Mouse (Mus musculus): ENCODE results near the gene Mcu. TPM values are rescaled to one million over a fixed set of nuclear protein-coding genes. Genes with fewer than 3 reads are reported as not detected.

The Mcu gene
- polyA plus RNA-seq, 1 experiment = 48.8 TPM

DNA sequence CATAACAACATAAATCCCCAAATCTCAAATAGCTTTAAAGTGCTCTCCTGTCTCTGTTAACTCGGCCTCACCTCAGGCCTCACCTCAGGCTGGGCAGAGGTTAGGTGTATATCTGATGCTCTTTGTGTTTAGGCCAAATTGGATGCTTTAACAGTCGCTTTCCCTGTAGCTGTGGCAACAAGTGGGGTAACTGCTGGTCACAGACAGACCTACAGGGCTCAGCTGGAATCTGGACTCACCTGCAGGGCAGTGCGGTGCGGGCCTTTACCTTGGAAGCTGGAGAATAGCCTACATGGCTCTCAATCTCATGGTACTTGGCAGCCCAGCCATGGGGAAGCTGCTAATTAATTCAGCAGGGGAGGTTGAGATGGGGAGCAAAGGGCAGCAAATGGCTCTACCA is 149.9 kb downstream of the Mcu start:
- H3K4me1 ChIP-seq (ENCODE audit: control insufficient read depth, insufficient read depth, low read length) = no peaks in the 10 kb centered on the region
- H3K27ac ChIP-seq (ENCODE audit: insufficient read depth, low read length) = no peak overlapping the region

DNA sequence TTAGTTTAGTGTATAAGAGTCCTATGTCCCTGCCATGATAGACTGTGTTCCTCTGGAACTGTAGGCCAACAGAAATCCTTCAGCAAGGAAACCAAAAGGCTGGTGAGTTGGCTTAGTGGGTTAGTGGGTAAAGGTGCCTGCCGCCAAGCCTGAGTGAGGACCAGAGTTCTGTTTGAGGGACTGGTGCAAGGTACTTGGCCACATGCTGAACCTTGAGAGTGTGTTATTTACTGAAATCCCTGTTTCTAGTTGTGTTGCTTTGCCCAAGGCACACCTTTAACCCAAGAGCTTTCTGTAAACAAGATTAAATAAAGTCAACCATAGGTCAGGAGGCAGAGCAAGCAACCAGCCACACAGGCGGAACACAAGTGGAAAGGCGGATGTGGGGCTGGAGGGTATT is 150.9 kb downstream of the Mcu start:
- no peak overlapping the region for H3K27ac ChIP-seq (ENCODE audit: insufficient read depth, low read length)
- no peak overlapping the region for H3K4me3 ChIP-seq (ENCODE audit: insufficient read depth, low read length)
- no peak for TF ChIP-seq POLR2A (IDR thresholded peaks at IDR 0.05; ENCODE audit: low read depth, low read length)
- no peak for TF ChIP-seq CTCF (IDR thresholded peaks at IDR 0.05; ENCODE audit: borderline replicate concordance, insufficient read depth, low read length)
- H3K4me1 ChIP-seq (ENCODE audit: control insufficient read depth, insufficient read depth, low read length) = no peaks in the 10 kb centered on the region

More for the DNA sequence above, 149.9 kb downstream of the Mcu start:
- TF ChIP-seq POLR2A (IDR thresholded peaks at IDR 0.05; ENCODE audit: low read depth, low read length) (no peak), CTCF (IDR thresholded peaks at IDR 0.05; ENCODE audit: borderline replicate concordance, insufficient read depth, low read length) (no peak)
- H3K4me3 ChIP-seq (ENCODE audit: insufficient read depth, low read length) = no peak overlapping the region

DNA sequence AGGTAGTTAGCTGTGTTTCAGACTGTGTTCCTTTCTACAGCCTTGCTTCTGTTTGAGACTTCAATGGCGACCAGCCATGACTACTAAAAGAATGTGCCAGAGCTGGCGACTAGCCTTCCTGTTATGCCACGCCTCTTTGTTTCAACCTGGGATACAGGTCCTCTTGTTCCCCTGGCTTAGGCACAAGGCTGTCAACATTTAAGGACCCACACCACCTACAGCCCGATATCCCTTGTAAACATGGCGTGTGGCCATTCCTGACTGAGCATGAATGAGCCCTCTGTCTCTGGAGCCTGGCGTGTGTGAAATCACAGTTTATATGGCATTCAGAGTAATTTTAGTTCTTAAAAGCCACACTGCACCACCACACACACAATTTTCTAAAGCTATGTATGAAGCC is 154.2 kb downstream of the Mcu start:
- no peak for TF ChIP-seq CTCF (IDR thresholded peaks at IDR 0.05; ENCODE audit: borderline replicate concordance, insufficient read depth, low read length)
- TF ChIP-seq POLR2A (IDR thresholded peaks at IDR 0.05; ENCODE audit: low read depth, low read length) = no peak
- H3K4me1 ChIP-seq (ENCODE audit: control insufficient read depth, insufficient read depth, low read length) = no peaks in the 10 kb centered on the region
- no peak overlapping the region for H3K27ac ChIP-seq (ENCODE audit: insufficient read depth, low read length)
- no peak overlapping the region for H3K4me3 ChIP-seq (ENCODE audit: insufficient read depth, low read length)

DNA sequence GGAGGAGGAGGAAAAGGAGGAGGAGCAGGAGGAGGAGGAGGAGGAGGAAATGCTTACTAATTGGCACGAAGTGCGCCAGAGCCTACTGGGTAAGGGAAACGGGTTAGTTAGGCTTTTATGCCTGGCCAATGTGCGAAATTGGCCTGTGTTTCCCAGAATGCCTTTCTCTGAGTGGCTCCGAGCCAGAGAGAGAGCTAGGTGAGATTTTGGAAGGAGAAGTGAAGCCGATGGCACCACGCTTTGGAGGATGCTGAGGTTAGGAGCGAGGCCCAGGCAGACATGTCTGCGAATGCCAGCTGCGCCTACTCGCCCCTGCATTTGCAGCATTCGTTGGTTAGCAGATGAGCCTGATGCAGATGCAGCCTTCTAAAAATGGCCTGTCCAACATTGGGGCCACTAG is 156.7 kb downstream of the Mcu start:
- Histone ChIP-seq H3K4me3 (ENCODE audit: insufficient read depth, low read length) (no peak overlapping the region), H3K27ac (ENCODE audit: insufficient read depth, low read length) (no peak overlapping the region), H3K4me1 (ENCODE audit: control insufficient read depth, insufficient read depth, low read length) (no peaks in the 10 kb centered on the region)
- no peak for TF ChIP-seq CTCF (IDR thresholded peaks at IDR 0.05; ENCODE audit: borderline replicate concordance, insufficient read depth, low read length)
- no peak for TF ChIP-seq POLR2A (IDR thresholded peaks at IDR 0.05; ENCODE audit: low read depth, low read length)

DNA sequence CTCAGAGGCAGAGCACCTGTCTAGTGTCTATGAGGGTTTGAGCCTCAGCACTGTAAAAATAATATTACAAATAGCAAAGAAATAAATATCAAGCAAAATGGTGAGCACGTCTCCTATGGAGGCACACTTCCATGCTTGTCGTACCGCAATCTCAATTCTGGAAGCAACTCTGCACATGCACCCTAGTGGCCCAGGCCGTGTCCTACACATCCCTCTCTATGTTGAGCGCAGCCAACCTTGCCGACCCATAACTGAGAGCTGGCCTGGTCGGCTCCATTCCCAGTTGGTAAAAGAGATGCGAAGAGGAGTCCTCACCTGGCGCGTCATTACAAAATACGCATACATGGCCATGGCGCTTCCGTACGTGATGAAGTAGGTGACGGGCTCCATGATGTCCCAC is 161.9 kb downstream of the Mcu start:
- TF ChIP-seq POLR2A (IDR thresholded peaks at IDR 0.05; ENCODE audit: low read depth, low read length) (no peak), CTCF (IDR thresholded peaks at IDR 0.05; ENCODE audit: borderline replicate concordance, insufficient read depth, low read length) (no peak)
- H3K27ac ChIP-seq (ENCODE audit: insufficient read depth, low read length) = no peak overlapping the region
- no peak overlapping the region for H3K4me3 ChIP-seq (ENCODE audit: insufficient read depth, low read length)
- no peaks in the 10 kb centered on the region for H3K4me1 ChIP-seq (ENCODE audit: control insufficient read depth, insufficient read depth, low read length)

DNA sequence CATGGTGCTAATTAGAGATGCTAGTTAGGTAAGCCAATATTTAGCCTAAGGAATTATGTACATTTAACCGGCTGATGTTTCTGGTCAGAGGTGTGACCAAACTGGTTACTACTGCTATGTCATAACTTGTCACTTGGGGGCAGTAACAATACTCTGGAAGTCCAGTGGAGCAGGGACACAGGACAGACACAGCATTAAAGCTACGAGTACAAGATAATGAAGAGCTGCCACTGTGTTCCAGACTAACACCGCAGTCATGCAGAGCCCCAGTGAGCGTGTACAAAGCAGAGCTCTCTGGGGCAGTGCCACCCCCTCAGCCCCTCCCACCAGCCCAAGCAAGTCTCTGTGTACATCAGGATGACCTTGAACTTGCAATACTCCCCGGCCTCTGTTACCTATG is 164.7 kb downstream of the Mcu start:
- TF ChIP-seq POLR2A (IDR thresholded peaks at IDR 0.05; ENCODE audit: low read depth, low read length) = no peak
- TF ChIP-seq CTCF (IDR thresholded peaks at IDR 0.05; ENCODE audit: borderline replicate concordance, insufficient read depth, low read length) = no peak
- Histone ChIP-seq H3K4me1 (ENCODE audit: control insufficient read depth, insufficient read depth, low read length) (no peaks in the 10 kb centered on the region), H3K27ac (ENCODE audit: insufficient read depth, low read length) (no peak overlapping the region), H3K4me3 (ENCODE audit: insufficient read depth, low read length) (no peak overlapping the region)

DNA sequence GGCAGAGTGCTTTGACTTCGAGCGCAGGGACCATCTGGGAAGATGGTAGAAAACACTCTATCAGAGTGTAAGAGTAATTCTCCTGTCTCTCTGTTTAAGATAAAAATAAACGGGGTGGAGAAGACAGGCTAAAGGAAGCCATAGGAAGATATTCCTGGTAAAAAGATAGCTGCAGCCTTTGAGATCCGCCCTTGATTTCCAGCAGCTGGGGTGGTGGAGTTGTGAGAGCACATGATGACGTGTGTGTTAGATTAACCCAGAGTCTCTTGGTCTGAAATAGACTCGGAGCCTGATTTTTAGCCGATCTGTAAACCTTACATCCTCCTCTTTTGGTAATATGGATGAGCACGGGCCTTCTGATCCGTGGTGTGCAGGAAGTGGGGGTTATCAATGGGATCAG is 168.9 kb downstream of the Mcu start:
- no peak overlapping the region for H3K4me3 ChIP-seq (ENCODE audit: insufficient read depth, low read length)
- TF ChIP-seq CTCF (IDR thresholded peaks at IDR 0.05; ENCODE audit: borderline replicate concordance, insufficient read depth, low read length) = no peak
- no peak for TF ChIP-seq POLR2A (IDR thresholded peaks at IDR 0.05; ENCODE audit: low read depth, low read length)
- H3K27ac ChIP-seq (ENCODE audit: insufficient read depth, low read length) = no peak overlapping the region
- peaks cover 4% of the 10 kb centered on the region for H3K4me1 ChIP-seq (ENCODE audit: control insufficient read depth, insufficient read depth, low read length)

DNA sequence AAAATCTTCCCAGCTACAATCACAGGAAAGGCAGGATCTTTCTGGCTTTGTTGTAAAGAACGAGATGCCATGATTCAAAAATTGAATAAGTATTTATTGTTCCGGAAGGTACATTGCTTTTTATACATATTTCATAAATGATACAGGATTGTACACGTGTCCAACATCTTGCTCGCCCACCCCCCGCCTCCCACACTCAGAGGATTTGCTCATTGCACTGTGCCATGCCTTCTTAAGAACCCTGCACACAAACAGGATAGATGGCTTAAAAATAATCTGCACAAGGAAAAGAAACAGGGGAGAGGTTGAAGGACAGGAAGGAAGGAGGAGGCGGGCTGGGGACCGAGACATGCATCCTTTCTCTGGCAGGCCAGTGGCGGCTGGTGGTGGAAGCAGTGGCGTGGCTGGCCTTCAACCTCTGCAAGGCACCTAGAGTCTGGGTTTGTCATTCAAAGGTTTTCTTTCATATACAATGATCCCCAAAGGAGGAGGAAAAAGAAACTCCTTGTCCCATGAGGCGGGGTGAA is 169.5 kb downstream of the Mcu start:
- TF ChIP-seq POLR2A (IDR thresholded peaks at IDR 0.05; ENCODE audit: low read depth, low read length) (no peak), CTCF (IDR thresholded peaks at IDR 0.05; ENCODE audit: borderline replicate concordance, insufficient read depth, low read length) (no peak)
- Histone ChIP-seq H3K27ac (ENCODE audit: insufficient read depth, low read length) (no peak overlapping the region), H3K4me1 (ENCODE audit: control insufficient read depth, insufficient read depth, low read length) (peaks cover 4% of the 10 kb centered on the region), H3K4me3 (ENCODE audit: insufficient read depth, low read length) (no peak overlapping the region)

DNA sequence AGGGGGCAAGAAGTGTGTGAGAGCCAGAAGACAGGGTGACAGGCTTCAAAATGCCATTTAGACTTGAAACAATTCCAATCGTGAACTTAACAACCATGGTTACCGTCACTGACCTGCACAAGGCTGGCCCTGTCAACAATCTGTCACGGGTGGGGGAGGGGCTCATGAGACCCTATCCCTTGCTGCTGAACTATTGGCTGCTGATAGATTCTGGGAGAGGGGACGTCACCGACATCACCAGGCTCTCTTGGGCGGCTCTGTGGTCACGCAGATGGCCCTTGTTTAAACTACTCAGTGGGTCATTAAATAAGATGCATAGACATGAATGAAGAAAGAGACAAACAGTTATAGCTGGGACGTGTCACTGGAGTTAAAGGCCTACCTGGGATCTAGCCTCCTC is 171.9 kb downstream of the Mcu start:
- H3K4me3 ChIP-seq (ENCODE audit: insufficient read depth, low read length) = no peak overlapping the region
- TF ChIP-seq POLR2A (IDR thresholded peaks at IDR 0.05; ENCODE audit: low read depth, low read length) (no peak), CTCF (IDR thresholded peaks at IDR 0.05; ENCODE audit: borderline replicate concordance, insufficient read depth, low read length) (no peak)
- peaks cover 4% of the 10 kb centered on the region for H3K4me1 ChIP-seq (ENCODE audit: control insufficient read depth, insufficient read depth, low read length)
- no peak overlapping the region for H3K27ac ChIP-seq (ENCODE audit: insufficient read depth, low read length)

DNA sequence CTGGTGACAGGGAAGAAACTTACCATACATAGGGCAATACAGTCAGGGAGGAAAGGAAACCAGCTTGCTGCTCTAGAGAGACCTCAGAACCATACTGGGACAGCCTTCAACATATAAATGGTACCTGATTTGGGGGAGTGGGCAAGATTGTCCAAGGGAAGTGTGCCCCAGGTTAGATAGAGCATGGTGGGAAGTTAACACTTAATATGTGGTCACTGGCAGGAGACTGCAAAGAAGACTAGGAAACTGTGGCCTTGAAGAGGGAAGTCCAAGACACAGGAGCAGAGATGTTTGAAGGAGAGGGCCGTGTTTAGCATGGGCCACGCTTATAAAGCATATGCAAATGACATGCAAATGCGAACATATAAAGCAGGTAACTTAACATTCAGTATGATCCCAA is 172.4 kb downstream of the Mcu start:
- TF ChIP-seq CTCF (IDR thresholded peaks at IDR 0.05; ENCODE audit: borderline replicate concordance, insufficient read depth, low read length) (no peak), POLR2A (IDR thresholded peaks at IDR 0.05; ENCODE audit: low read depth, low read length) (no peak)
- H3K4me1 ChIP-seq (ENCODE audit: control insufficient read depth, insufficient read depth, low read length) = peaks cover 5% of the 10 kb centered on the region
- H3K4me3 ChIP-seq (ENCODE audit: insufficient read depth, low read length) = no peak overlapping the region
- H3K27ac ChIP-seq (ENCODE audit: insufficient read depth, low read length) = no peak overlapping the region

DNA sequence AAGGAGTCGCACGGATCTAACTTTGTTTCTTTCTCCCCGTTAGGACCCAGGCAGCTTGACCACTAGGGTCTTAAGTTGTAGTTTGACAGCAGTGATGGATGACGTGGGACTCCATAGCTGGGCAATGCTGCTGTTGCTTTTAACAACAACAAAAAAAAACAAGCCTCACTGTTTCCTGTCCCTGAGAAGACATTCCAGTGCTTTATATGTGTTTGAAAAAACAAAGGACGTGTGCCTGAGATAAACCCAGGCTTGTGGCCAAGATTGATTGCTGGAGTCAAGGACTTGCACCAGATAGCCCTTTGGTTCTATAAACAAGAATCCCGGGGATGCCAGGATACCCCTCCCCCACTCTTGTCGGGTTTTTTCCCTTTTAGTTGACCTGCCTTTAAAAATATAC is 173.3 kb downstream of the Mcu start:
- H3K27ac ChIP-seq (ENCODE audit: insufficient read depth, low read length) = no peak overlapping the region
- TF ChIP-seq CTCF (IDR thresholded peaks at IDR 0.05; ENCODE audit: borderline replicate concordance, insufficient read depth, low read length) = no peak
- TF ChIP-seq POLR2A (IDR thresholded peaks at IDR 0.05; ENCODE audit: low read depth, low read length) = no peak
- peaks cover 7% of the 10 kb centered on the region for H3K4me1 ChIP-seq (ENCODE audit: control insufficient read depth, insufficient read depth, low read length)
- H3K4me3 ChIP-seq (ENCODE audit: insufficient read depth, low read length) = no peak overlapping the region
